Mouse (Mus musculus) myocyte (in vitro differentiated cells): ENCODE data around the gene Fxyd5. TPM values are rescaled to one million over a fixed set of nuclear protein-coding genes. Genes with fewer than 3 reads are reported as not detected.

Experiments used
- H3K27me3 ChIP-seq: one replicate; pipeline ENCODE4 v1.6.1; 2011; ENCODE audit not compliant: control insufficient read depth, insufficient read depth, insufficient read length
- H3K36me3 ChIP-seq: one replicate; pipeline ENCODE4 v1.6.1; 2011; ENCODE audit not compliant: control insufficient read depth, insufficient read depth
- H3K4me2 ChIP-seq: one replicate; pipeline ENCODE4 v1.6.1; 2011; ENCODE audit warnings: low read depth, control low read depth
- H3K4me3 ChIP-seq: one replicate; pipeline ENCODE4 v1.5.1; 2011; ENCODE audit warnings: mild to moderate bottlenecking, control low read depth, moderate library complexity
- H3K79me2 ChIP-seq: one replicate; pipeline ENCODE4 v1.6.1; 2011; ENCODE audit not compliant: control insufficient read depth, insufficient read depth
- H3ac ChIP-seq: one replicate; pipeline ENCODE4 v1.6.1; 2011; ENCODE audit not compliant: control insufficient read depth, insufficient read length
- CEBPB ChIP-seq: IDR thresholded peaks from 2 replicates; pipeline ENCODE4 v1.6.1; 2011; ENCODE audit warnings: mild to moderate bottlenecking, moderate library complexity; ENCODE audit not compliant: poor library complexity, insufficient read depth, severe bottlenecking
- E2F4 ChIP-seq: IDR thresholded peaks from one replicate; pipeline ENCODE4 v1.6.1; 2011; ENCODE audit warnings: mild to moderate bottlenecking, control low read depth, moderate library complexity; ENCODE audit not compliant: insufficient read depth
- MAX ChIP-seq: IDR thresholded peaks from one replicate; pipeline ENCODE4 v1.6.1; 2011; ENCODE audit warnings: low read depth, mild to moderate bottlenecking, control low read depth
- MYOD1 ChIP-seq, 3 experiments: IDR thresholded peaks; one replicate each; pipeline ENCODE4 v1.6.1; 2011; ENCODE audit warnings: control low read depth in 2 of 3, low read depth in 2 of 3, mild to moderate bottlenecking in 2 of 3, moderate library complexity in 1 of 3; ENCODE audit not compliant: insufficient read length in 2 of 3, control insufficient read depth in 1 of 3
- MYOG ChIP-seq, 3 experiments: IDR thresholded peaks; one replicate each; pipeline ENCODE4 v1.6.1; 2011; ENCODE audit warnings: control low read depth in 2 of 3, low read depth in 2 of 3, mild to moderate bottlenecking in 2 of 3; ENCODE audit not compliant: insufficient read length in 2 of 3, control insufficient read depth in 1 of 3, insufficient read depth in 1 of 3
- POLR2A ChIP-seq: IDR thresholded peaks from one replicate; pipeline ENCODE4 v1.6.1; 2011; ENCODE audit warnings: low read depth, mild to moderate bottlenecking, control low read depth, moderate library complexity; ENCODE audit not compliant: insufficient read length
- POLR2AphosphoS2 ChIP-seq: IDR thresholded peaks from one replicate; pipeline ENCODE4 v1.6.1; 2011; ENCODE audit warnings: low read depth, control low read depth; ENCODE audit not compliant: insufficient read length
- REST ChIP-seq: IDR thresholded peaks from one replicate; pipeline ENCODE4 v1.6.1; 2011; ENCODE audit warnings: mild to moderate bottlenecking, control low read depth, moderate library complexity; ENCODE audit not compliant: insufficient read depth, insufficient read length
- SRF ChIP-seq: IDR thresholded peaks from one replicate; pipeline ENCODE4 v1.6.1; 2011; ENCODE audit warnings: low read depth; ENCODE audit not compliant: control insufficient read depth, insufficient read length
- TCF12 ChIP-seq: IDR thresholded peaks from one replicate; pipeline ENCODE4 v1.6.1; 2011; ENCODE audit warnings: mild to moderate bottlenecking, control low read depth; ENCODE audit not compliant: poor library complexity, insufficient read depth, severe bottlenecking
- TCF3 ChIP-seq: IDR thresholded peaks from one replicate; pipeline ENCODE4 v1.6.1; 2011; ENCODE audit warnings: low read depth, control low read depth; ENCODE audit not compliant: insufficient read length
- USF1 ChIP-seq: IDR thresholded peaks from one replicate; pipeline ENCODE4 v1.6.1; 2011; ENCODE audit warnings: low read depth, mild to moderate bottlenecking, control low read depth, moderate library complexity
- polyA plus RNA-seq: library from polyadenylated mRNA; unstranded; fragments of >200 nt; fragmentation: generic; extraction: Trizol; gene quantifications from one replicate; pipeline ENCODE4 v1.2.1, GENCODE M21; 2012; ENCODE audit warnings: missing spikeins

The Fxyd5 gene
- polyA plus RNA-seq, 1 experiment: 31.0 TPM

DNA sequence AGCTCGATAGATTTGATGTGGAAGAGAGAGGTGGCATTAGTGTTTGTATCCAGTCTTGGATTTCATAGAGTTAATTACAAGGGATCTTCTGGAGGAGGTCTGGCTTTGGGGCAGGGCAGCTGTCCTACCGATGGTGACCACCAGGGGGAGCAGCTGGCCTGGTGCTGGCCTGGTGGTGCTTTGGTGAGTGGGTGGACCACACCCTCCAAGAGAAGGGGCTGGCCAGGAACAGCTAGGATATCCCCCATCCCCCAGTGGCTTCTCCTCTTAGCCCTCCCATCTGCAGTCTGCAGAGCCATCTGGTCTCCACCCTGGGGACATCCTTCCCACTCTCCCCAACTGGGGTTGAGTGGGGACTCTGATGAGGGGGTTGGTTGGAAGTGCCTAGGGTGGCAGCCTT is 16.8 kb upstream of the Fxyd5 start, which contains the start of gene Lgi4:
TSS of gene Lgi4 (plus strand) at position 235 of the 400 bp plus-strand sequence.
- TF ChIP-seq USF1: no peak
- TF ChIP-seq MYOD1 (IDR thresholded peaks at IDR 0.05; ENCODE audit: control insufficient read depth in 1 of 3, insufficient read length in 2 of 3, low read depth in 2 of 3): peak in 1 of 3 experiments; percentile 44
- Histone ChIP-seq H3K79me2 (no peaks in the 10 kb centered on the region), H3K4me3 (no peak within 1 kb of the TSS), H3K27me3 (no peaks in the 10 kb centered on the region), H3ac (no peak within 1 kb of the TSS), H3K4me2 (no peak within 1 kb of the TSS), H3K36me3 (no peaks in the 10 kb centered on the region)

GRCm38 (mm10) chr7:31058211-31058610 is 15.9 kb upstream of the Fxyd5 start:
- Histone ChIP-seq H3K36me3 (no peaks in the 10 kb centered on the region), H3K27me3 (no peaks in the 10 kb centered on the region), H3K4me2 (no peak overlapping the region), H3K79me2 (no peaks in the 10 kb centered on the region), H3K4me3 (no peak overlapping the region), H3ac (no peak overlapping the region)
- TF ChIP-seq REST: no peak
- TF ChIP-seq SRF: no peak
- TF ChIP-seq POLR2A: no peak
- TF ChIP-seq E2F4: no peak
- no peak for TF ChIP-seq TCF12
- TF ChIP-seq MYOG (IDR thresholded peaks at IDR 0.05; ENCODE audit: control insufficient read depth in 1 of 3, insufficient read depth in 1 of 3, insufficient read length in 2 of 3, low read depth in 2 of 3): no peak
- TF ChIP-seq MAX: no peak
- TF ChIP-seq POLR2AphosphoS2: no peak
- no peak for TF ChIP-seq MYOD1 (IDR thresholded peaks at IDR 0.05; ENCODE audit: control insufficient read depth in 1 of 3, insufficient read length in 2 of 3, low read depth in 2 of 3)
- TF ChIP-seq CEBPB: no peak
- TF ChIP-seq USF1: no peak
- TF ChIP-seq TCF3: no peak

- H3K4me2 ChIP-seq: no peak overlapping the region
- no peaks in the 10 kb centered on the region for H3K79me2 ChIP-seq
- TF ChIP-seq MYOD1 (IDR thresholded peaks at IDR 0.05; ENCODE audit: control insufficient read depth in 1 of 3, insufficient read length in 2 of 3, low read depth in 2 of 3) (no peak), MYOG (IDR thresholded peaks at IDR 0.05; ENCODE audit: control insufficient read depth in 1 of 3, insufficient read depth in 1 of 3, insufficient read length in 2 of 3, low read depth in 2 of 3) (no peak), TCF3 (no peak), REST (no peak), CEBPB (no peak), USF1 (no peak), POLR2AphosphoS2 (no peak), MAX (no peak), SRF (no peak), E2F4 (no peak), TCF12 (no peak), POLR2A (no peak)
- H3K4me3 ChIP-seq: no peak overlapping the region
- H3ac ChIP-seq: no peak overlapping the region
- no peaks in the 10 kb centered on the region for H3K36me3 ChIP-seq
- H3K27me3 ChIP-seq: no peaks in the 10 kb centered on the region
Observed at GRCm38 (mm10) chr7:31057730-31058129, 15.4 kb upstream of the Fxyd5 start.

GRCm38 (mm10) chr7:31057071-31057470 is 14.8 kb upstream of the Fxyd5 start, which contains the start of gene Fxyd1:
TSS of gene Fxyd1 (minus strand) at chr7:31057199.
- H3K27me3 ChIP-seq: no peaks in the 10 kb centered on the region
- no peaks in the 10 kb centered on the region for H3K36me3 ChIP-seq
- no peaks in the 10 kb centered on the region for H3K79me2 ChIP-seq
- no peak for TF ChIP-seq USF1
- no peak for TF ChIP-seq MYOG (IDR thresholded peaks at IDR 0.05; ENCODE audit: control insufficient read depth in 1 of 3, insufficient read depth in 1 of 3, insufficient read length in 2 of 3, low read depth in 2 of 3)
- no peak for TF ChIP-seq TCF12
- TF ChIP-seq CEBPB: no peak
- H3ac ChIP-seq: no peak within 1 kb of the TSS
- no peak within 1 kb of the TSS for H3K4me2 ChIP-seq
- no peak within 1 kb of the TSS for H3K4me3 ChIP-seq

- H3K36me3 ChIP-seq: no peaks in the 10 kb centered on the region
- no peak overlapping the region for H3K4me2 ChIP-seq
- TF ChIP-seq USF1: no peak
- no peak for TF ChIP-seq TCF3
- TF ChIP-seq MYOD1 (IDR thresholded peaks at IDR 0.05; ENCODE audit: control insufficient read depth in 1 of 3, insufficient read length in 2 of 3, low read depth in 2 of 3): no peak
- TF ChIP-seq REST: no peak
- TF ChIP-seq TCF12: no peak
- TF ChIP-seq SRF: no peak
- TF ChIP-seq E2F4: no peak
- TF ChIP-seq MAX: no peak
- no peak for TF ChIP-seq MYOG (IDR thresholded peaks at IDR 0.05; ENCODE audit: control insufficient read depth in 1 of 3, insufficient read depth in 1 of 3, insufficient read length in 2 of 3, low read depth in 2 of 3)
- H3ac ChIP-seq: no peak overlapping the region
- no peak overlapping the region for H3K4me3 ChIP-seq
- no peaks in the 10 kb centered on the region for H3K79me2 ChIP-seq
- peaks cover 3% of the 10 kb centered on the region for H3K27me3 ChIP-seq
Observed at GRCm38 (mm10) chr7:31056448-31056847, 14.2 kb upstream of the Fxyd5 start.
